Mouse (Mus musculus) testis, postnatal 10 days (tissue): Measurements from ENCODE around the gene Erich6b.
A peak's percentile ranks its signal among the peaks of the same experiment; 100 is the strongest.

Source experiments
- DNase-seq: peaks from one replicate; pipeline ENCODE4 v3.0.0; 2021; ENCODE audit warnings: low spot score

Erich6b gene

GRCm38 (mm10) chr14:75642080-75642479 is at the start of gene Erich6b:
Gene Erich6b, plus strand, starts transcription at chr14:75642259.
- no peak for DNase-seq

DNA sequence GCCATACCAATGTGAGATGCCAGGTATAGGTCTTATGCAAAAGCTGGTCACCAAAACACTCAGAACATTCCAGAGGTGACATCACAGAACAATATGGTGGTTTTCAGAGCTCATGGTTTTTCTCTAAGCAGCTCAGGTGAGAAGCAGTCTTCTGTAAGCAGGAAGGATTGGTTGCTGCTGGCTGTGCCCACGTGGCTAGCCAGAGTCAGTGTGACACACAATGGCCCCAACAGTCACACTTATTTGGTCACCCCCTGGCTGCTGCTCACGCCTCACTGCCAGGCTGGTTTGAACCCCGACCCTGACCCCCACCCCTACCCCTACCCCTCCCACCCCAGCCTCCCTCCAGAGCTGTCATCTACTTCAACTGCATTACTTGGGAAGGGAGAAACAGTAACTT is 49.1 kb upstream of the Erich6b start, which contains the start of gene Spert:
Gene Spert (minus strand): TSS at position 139 of the 400 bp plus-strand sequence.
- no peak for DNase-seq

DNA sequence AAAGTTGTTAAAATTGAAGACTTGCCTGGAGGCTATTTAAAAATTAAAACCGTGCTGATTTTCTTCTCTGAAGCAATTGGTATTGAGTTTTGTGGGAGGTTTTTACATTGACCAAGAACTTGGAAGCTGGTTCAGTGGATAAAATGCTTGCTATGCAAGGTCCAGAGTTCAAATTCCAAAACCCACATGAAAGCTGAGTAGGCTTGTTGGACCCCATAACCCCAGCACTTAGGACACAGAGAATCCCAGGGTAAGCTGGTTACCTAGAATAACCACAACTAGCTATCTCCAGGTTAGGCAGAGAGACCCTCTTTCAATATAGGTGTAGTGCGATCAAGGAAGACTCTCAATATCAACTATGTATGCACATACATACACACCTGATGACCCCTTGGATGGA is 32.9 kb upstream of the Erich6b start:
- no peak for DNase-seq

DNA sequence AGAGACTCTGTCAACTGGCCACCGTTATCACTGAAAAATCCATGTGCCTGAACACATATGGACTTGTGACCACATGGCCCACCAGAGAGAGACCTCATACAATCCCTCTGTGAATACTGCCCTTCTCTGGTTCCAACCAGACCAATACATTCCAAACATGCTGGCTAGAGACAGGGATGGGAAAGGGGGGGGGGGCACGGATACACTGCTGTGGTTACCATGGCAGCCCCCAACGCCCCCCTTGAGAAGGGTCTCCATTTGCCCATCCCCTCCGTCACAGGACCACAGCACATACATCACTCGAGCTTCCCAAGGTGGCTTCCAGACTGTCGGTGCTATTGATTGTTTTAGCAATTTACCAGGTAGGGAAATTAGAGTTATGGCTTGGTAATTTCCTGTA is 25.7 kb upstream of the Erich6b start:
- DNase-seq, result no peak

DNA sequence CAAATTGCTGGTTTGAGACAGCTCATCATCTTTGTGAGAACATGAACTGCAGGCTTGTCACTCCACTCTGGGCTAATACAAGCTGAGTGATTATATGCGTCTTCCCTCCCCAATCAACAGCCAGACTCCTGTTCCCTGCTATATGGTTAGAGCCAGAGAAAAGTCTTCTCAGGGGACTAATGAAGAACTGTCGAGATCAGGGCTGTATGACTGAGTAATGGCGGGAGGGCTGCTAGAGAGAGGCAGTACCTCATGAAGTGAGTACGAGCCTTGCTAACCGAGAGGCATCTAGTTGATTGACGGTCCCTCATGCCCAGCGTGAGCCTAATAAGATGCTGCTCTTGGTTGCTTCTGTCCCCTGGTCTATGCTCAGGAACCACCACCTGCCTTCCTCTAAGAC is 19.1 kb upstream of the Erich6b start:
- DNase-seq, result no peak

DNA sequence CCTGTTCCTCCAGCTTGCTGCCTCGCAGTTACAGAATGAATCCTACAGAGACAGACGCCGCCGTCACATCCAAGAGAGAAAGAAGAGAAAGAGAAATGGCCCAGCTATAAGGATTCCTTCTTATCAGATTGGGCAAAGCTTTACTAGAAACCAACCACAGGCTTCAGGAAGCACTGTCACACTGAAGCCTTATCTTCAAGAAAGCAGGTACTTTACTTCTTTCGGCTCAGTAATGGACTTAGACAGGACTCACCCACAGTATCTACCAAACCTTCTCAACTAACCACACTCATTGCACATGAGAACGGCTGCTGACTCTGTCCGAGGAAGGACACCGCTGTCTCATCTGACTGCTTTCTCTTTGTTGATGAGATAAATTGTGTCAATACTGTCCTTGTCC is 13.2 kb upstream of the Erich6b start:
- no peak for DNase-seq

DNA sequence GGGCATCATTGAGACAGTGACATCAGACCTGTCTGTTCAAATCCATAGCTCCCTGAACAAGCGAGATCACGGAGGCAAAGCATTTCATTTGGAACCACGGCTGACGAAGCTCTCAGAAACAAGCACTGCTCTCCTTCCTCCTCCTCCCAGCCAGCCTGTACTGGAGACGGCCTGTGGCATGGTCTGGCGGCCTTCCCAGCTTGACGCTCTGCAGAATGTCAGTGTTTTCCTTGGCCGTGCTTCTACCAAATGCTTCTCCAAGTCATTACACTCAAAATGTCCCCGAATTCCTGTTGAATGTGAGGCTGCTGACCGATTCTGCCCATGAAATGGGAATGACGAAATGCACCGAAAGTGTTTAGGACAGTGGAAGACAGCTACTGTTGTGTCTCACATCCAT is 6.7 kb upstream of the Erich6b start:
- peak; percentile 48 for DNase-seq

GRCm38 (mm10) chr14:75636107-75636506 is 6.0 kb upstream of the Erich6b start:
- no peak for DNase-seq

- no peak for DNase-seq
These were observed 4.4 kb upstream of the Erich6b start for GRCm38 (mm10) chr14:75637641-75638040.

DNA sequence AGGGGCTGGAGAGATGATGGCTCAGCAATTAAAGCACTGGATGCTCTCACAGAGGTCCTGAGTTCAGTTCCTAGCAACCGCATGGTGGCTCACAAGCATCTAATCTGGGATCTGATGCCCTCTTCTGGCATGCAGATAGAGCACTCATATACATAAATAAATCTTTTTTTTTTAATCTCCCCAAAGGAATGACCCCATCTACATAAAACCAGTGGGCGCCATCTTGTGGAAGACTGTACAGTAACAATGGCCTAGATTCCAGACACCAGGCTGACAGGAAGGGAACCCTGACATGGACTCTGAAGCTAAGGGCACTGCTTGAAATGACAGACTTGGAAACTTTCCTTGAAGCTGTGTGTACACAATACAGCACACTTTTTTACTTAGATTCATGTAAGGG is 1.2 kb upstream of the Erich6b start:
- no peak for DNase-seq

GRCm38 (mm10) chr14:75641369-75641768 is 690 bp upstream of the Erich6b start:
- DNase-seq, result peak; percentile 50

- DNase-seq, result no peak
These were observed 3.4 kb downstream of the Erich6b start for GRCm38 (mm10) chr14:75645461-75645860.

DNA sequence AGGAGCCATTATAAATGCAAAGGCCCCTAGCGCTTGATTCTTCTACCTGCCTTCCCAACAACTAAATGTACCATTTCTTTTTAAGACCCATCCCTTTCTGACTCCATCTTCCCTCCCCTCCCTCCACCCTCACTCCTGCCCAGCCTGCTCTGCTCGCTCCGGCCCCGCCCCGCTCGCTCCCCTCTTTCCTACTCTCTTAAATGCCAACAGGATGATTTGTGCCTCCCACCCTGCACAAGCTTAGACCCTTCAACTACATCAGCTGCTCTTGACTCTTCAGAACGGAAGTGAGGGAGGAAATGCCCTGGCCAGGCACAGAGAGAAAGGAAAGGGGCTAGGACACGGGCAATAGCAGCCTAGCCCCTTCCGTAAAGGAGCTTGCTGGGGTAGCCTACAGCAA is 4.0 kb downstream of the Erich6b start:
- DNase-seq, result no peak

DNA sequence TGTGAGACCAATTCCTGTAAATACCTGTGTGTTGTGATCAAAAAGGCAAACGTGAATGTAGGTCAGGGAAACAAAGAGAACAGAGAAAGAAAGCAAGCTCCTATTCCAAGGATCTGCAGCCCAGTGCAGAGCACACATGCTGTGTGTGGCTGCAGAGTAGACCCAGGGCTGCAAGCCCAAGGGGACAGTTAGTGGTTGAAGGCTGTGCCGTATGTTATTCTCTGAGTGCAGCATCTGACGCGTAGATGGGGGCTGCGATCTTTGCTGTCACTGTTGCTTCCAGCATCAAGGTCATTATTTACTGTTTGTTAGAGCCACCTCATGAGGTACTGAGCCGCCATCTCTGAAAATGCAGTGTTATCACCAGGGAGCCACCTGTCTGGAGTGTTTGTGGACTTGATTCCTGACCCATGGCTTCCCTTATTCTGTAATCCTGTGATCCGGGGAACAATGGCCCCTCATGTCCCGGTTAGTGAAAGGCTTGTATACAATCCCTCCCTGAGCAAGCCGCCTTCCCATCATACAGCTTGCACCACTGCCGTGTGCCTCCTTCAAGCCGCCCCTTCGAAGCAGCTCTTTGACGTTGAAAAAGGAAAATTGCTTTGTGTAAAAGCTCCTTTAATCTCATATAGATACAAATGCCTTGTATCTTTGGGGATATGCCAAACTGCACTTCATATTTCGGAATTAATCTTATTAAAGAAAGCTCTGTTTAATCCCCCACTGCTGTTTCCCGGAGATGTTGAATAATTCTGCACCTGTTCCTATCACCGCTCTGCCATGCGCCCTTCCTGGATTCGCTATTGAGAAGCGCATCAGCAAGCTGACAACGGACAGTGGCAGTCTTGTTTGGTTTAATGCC is 5.1 kb downstream of the Erich6b start:
- DNase-seq, result no peak

DNA sequence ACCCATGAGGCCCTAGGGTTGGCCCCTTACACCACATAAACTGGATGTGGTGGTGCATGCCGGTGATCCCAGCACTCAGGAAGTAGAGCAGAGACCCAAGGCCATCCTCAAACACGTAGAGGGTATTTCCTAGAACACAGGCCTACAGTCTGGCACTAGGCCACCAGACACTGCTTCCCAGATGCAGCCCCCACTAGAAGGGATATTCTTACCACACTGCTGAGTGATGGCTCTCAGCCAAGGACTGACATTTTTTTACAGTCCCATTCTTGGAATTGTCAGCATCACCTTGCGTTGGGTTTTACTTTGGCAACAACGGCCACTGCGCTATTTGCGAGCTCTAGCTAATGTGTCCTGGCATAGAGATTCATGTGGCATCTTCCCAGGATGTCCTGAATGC is 18.9 kb downstream of the Erich6b start:
- no peak for DNase-seq

DNA sequence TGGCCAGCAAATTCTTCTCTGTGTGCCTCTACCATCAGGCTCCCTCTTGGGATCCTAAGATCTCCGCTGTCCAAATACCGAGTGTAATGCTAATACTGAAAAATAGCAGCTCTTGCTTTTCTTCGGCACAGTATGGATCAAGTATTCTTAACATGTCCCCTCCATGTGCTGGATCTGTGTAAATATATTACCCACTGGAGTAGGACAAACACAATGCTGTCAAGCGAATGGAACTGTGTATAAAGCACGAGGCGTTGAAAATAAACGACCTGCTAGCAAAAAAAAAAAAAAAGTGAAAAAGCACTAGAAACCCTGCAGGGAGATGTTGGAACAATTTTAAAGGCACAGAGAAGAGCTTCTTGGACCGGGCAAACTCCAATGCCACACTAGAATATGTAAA is 19.5 kb downstream of the Erich6b start:
- no peak for DNase-seq

- DNase-seq, result no peak
These were observed 23.5 kb downstream of the Erich6b start for GRCm38 (mm10) chr14:75665430-75666180.

- DNase-seq, result no peak
These were observed 27.1 kb downstream of the Erich6b start for GRCm38 (mm10) chr14:75669085-75669645.

- no peak for DNase-seq
These were observed 34.3 kb downstream of the Erich6b start for GRCm38 (mm10) chr14:75676316-75676715.

GRCm38 (mm10) chr14:75690428-75690827 is 48.4 kb downstream of the Erich6b start:
- no peak for DNase-seq

DNA sequence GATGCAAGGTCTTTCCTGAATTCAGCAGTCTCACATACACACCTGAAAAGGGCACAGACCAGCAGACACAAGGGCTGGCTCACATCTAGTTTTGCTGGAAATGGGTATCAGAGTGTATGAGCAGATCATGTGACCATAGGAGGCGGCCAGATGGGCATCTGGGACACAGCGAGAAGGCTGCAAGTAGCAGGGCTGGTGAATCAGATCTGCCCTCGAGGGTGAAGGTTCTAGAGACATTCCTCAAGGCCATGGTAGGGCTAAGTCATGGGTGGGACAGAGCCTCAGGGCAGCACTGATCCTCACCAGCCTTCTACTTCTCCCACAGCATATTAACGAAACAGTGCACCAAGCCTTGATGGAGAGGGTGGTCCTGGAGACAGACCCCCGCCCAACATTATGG is 54.0 kb downstream of the Erich6b start:
- DNase-seq, result no peak

DNA sequence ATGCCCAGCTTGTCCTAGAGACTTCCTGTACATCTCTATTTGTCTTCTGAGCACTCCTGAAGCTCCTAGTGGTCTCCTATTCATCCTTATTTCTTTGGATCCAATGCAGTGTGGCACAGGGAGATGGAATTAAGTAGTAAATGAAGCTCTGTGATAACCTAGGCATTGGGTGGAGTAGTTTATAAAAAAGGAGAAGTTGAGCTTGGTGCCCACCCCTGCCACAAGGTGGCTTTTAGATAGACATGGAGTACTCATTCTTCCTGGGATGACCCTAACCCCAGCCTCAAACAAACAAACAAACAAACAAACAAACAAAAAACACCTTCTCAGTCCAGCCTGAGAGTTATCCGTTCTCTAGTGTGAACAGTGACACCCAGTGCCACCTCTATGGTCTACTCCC is 55.9 kb downstream of the Erich6b start:
- no peak for DNase-seq

GRCm38 (mm10) chr14:75706647-75707046 is 64.6 kb downstream of the Erich6b start:
- DNase-seq, result no peak
